Comparison of ENCODE assay signal across 12 mouse cellular contexts in the genomic region with DNA sequence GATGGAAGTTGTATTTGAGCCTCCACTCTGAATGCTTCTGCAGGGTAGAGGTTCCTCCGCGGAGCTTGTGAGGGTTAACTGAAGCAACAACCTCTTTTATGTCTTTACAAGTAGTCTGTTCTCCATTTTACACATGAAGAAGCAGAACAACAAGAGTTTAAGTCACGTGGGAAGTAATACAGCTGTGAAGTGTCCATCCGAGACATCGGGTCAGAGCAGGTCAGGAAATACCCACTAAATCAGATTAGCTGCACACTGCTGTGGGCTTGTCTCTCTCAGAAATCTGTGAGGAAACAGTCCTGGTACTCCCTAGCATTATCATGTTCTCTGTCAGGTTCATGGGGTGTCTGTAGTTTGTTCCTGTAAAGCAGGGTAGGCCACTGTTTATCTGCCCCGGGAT.
DNase-seq lines count a peak whose midpoint lies in the region; ATAC-seq lines count a peak whose summit lies in the region.
"Had no signal": no experiment of that assay in that cellular context is flagged by ENCODE, and none has a peak within 500 bp of the region (broad histone marks: within the 10 kb centered on the region; RNA-seq: fewer than 3 reads in every experiment).

No protein-coding gene starts in this region.

- no peaks in the 10 kb centered on the region for H3K36me3 ChIP-seq in forebrain, embryonic 15.5 days
- H3K36me3 ChIP-seq: stomach, embryonic 15.5 days had no signal

- 73% methylated on average over 6 of the region's 6 CpGs for WGBS in forebrain, embryonic 15.5 days

- H3K4me2 ChIP-seq in forebrain, embryonic 15.5 days (replicated peaks): no peak overlapping the region
- H3K4me2 ChIP-seq: stomach, embryonic 15.5 days had no signal

- H3K4me3 ChIP-seq in forebrain, embryonic 15.5 days: no peak overlapping the region
- H3K4me3 ChIP-seq: megakaryocyte, embryonic 14.5 days; stomach, embryonic 15.5 days had no signal

- H3K9me3 ChIP-seq in forebrain, embryonic 15.5 days: no peaks in the 10 kb centered on the region
- H3K9me3 ChIP-seq: megakaryocyte, embryonic 14.5 days; stomach, embryonic 15.5 days had no signal

- DNase-seq in retina, postnatal 1 day: peak; percentile 27
- DNase-seq in retina, embryonic 14.5 days (ENCODE audit: low spot score): no peak
- DNase-seq in kidney, adult 11 months: peak; percentile 69
- peak; percentile 64 to 79 for DNase-seq in kidney, postnatal 36 days
- no peak for DNase-seq in gastrocnemius, postnatal 25 days
- DNase-seq in testis, postnatal 14 days (ENCODE audit: low spot score): no peak
- DNase-seq: cerebellum, adult 2 months; heart, adult 18-20 months; heart, postnatal 4 days had no signal

- no peak for ATAC-seq in forebrain, embryonic 15.5 days (replicated peaks)

- H3K9ac ChIP-seq in forebrain, embryonic 15.5 days (replicated peaks): no peak overlapping the region
- H3K9ac ChIP-seq: stomach, embryonic 15.5 days had no signal

- no peaks in the 10 kb centered on the region for H3K4me1 ChIP-seq in forebrain, embryonic 15.5 days

- H3K27me3 ChIP-seq in forebrain, embryonic 15.5 days: no peaks in the 10 kb centered on the region
- H3K27me3 ChIP-seq: stomach, embryonic 15.5 days had no signal

- H3K27ac ChIP-seq in forebrain, embryonic 15.5 days (replicated peaks): no peak overlapping the region
- H3K27ac ChIP-seq: stomach, embryonic 15.5 days had no signal

Comparison
In these comparisons a context has a peak if more than half of its experiments do, and no peak if none do; other contexts are left out.
1. DNase-seq: peak in retina, postnatal 1 day (single experiment), kidney, adult 11 months (single experiment) and kidney, postnatal 36 days (2 of 2); none in retina, embryonic 14.5 days (single experiment), gastrocnemius, postnatal 25 days (single experiment) and testis, postnatal 14 days (single experiment).